Mouse (Mus musculus) erythroblast, embryonic 14.5 days (primary cell): ENCODE measurements around the gene Rasgef1b.

ENCODE experiments used
- GATA1 ChIP-seq: IDR thresholded peaks from 2 replicates; pipeline ENCODE4 v1.6.1; 2012; ENCODE audit warnings: low read length, inconsistent platforms, mixed read lengths
- TAL1 ChIP-seq: IDR thresholded peaks from 3 replicates; pipeline ENCODE4 v1.6.1; 2012; ENCODE audit warnings: low read length, inconsistent platforms, mixed read lengths

DNA sequence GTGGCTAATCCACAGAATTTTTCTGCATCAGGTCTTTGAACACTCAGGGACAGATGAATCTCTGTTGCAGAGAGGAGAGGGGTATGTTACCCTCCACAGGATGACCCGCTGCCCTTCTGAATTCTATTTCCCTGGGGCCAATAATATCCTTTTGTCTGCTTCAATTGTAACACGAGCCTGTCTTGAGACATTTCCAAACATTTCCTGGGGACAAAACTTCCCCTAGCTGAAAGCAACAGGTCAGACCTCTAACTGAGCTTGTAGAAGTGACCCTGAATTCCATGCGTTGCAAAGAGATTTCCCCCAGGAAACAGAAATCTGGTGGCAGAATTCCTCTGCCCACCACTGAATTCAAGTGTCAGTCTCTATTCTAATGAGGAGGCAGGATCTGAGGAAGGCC lies 169.1 kb downstream of the Rasgef1b start:
- TF ChIP-seq GATA1 (no peak), TAL1 (no peak)
